Mouse (Mus musculus) ovary, adult 18-20 months (tissue): ENCODE results near the gene Ppp1r1b.

ENCODE experiments used
- DNase-seq: peaks from one replicate; pipeline ENCODE4 v3.0.0; 2022; ENCODE audit warnings: low spot score, mixed read lengths

The Ppp1r1b gene

DNA sequence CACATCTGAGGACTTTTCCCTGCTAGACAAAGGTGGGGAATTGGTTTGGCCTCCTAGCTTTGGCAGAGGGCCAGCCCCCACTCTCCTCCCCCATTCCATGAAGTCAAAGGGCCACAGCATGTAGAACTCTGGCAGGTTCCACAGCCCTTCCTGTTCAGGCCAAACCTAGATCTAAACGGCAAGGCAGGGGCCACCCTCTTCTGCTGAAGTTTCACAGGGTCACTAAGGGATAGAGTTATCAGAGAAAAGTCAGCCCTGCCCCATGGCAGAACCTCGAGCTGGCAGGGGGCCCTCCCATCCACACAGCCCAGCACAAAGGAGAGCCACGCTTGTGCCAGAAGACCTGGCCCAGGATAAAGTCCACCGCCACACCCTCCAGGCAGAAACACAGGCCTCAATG is 46.8 kb downstream of the Ppp1r1b start:
- DNase-seq, result no peak

DNA sequence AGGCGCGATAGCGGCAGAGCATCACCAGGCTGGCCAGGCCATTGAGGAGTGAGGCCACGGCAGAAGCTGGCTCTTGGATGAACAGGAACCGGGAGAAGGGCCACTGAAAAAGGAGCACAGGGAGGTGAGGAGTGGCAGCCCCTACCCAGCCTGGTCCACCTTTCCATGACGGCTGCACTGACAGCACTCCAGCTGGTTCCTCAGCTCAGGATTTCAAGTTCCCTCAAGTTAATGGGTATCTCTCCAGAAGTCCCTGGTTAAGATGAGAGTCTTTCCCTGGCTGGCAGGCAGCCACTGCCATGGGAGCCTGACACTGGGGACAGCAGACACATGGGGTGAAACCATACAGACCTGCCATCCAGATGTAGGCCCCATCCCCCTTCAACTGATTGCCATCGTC is 49.7 kb downstream of the Ppp1r1b start:
- no peak for DNase-seq

DNA sequence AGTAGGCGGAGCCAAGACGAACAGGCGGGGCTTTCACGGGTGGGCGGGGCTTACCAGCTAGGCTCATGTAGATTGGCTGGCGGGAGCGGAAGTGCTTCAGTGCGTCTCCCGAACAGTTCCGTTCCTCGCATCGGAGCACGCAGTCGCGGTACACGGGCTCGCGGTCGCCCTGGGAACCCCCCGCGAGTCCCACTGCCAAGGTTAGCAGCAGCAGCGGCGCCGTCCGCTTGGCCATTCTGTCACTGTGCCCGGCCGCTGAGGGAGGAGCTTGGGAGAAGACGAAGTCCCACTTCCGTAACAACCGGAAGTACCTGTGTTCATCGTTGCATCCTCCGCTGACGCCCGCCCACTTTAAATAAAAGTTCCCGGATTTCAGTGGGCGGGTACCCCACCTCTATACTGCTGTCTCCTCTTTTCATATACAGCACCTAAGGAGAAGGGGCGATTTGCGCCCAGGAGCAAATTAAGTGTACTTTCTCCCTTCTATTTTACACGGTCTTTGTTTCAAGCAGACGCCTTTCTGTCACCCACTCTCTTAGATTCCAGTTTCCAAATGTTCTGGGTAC is 52.0 kb downstream of the Ppp1r1b start, which contains the start of gene Pgap3:
TSS of gene Pgap3 (minus strand) at position 330 of the 566 bp plus-strand sequence.
- DNase-seq, result peak; percentile 86

DNA sequence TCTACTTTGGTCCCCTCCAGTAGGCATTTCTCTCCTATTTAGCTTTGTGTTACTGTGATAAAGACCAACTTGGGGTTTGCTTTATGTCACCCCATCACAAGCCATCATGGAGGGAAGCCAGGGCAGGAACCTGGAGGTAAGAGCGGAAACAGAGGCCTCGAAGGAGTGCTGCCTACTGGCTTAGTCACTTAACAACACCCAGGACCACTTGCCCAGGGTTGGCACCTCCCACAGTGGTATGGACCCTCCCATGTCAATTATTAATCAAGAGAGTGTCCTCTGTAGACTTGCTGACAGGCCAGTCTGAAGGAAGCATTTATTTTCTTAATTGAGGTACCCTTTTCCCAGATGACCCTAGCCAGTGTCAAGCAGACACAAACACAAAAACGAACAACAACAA is 52.6 kb downstream of the Ppp1r1b start:
- DNase-seq, result no peak

DNA sequence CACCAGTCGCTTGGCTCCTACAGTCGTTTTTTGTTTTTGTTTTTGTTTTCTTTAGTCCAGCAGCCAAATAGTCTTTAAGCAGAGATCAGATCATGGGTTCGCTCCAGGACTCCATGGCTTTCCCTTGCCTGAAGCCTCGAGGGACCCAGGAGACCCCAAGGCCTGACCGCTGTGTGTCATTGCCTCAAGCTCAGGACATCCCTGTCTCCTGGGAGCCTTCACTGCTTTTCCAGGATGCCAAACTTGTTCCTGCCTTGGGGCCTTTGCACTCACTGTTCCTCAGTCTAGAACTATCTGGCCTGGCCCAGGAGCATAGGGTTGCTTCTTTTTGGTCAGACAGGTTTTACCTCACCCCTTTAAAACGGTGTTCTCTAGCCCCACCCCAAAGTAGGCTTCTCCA is 58.4 kb downstream of the Ppp1r1b start:
- DNase-seq, result no peak
